Mouse (Mus musculus) layer of hippocampus, postnatal 10 days (tissue): ENCODE results near the gene Fbxo47. TPM values are rescaled to one million over a fixed set of nuclear protein-coding genes. Genes with fewer than 3 reads are reported as not detected.
"Not testable (repeated sequence)": the region's sequence is repeated elsewhere in the genome, so short reads cannot be mapped to it uniquely, and the experiment has no call there.

ENCODE experiments used
- DNase-seq, 2 experiments: peaks; one replicate each; pipeline ENCODE4 v3.0.0; 2021; ENCODE audit warnings: low spot score in 2 of 2
- total RNA-seq, 2 experiments: library from RNA; stranded (reverse); gene quantifications; 2 replicates each; pipeline ENCODE4 v1.2.3; 2021

Fbxo47 gene
- total RNA-seq, 2 experiments from 2014 or later, result 0.45 to 0.46 TPM

- peak; percentile 46 to 69 for DNase-seq
These were observed 424 bp downstream of the Fbxo47 start for GRCm38 (mm10) chr11:97883542-97883917.

- DNase-seq, result no peak
These were observed 3.6 kb downstream of the Fbxo47 start for GRCm38 (mm10) chr11:97880362-97880761.

- no peak for DNase-seq
These were observed 6.6 kb downstream of the Fbxo47 start for GRCm38 (mm10) chr11:97877341-97877740.

GRCm38 (mm10) chr11:97874396-97874795, 9.6 kb downstream of the Fbxo47 start:
- no peak for DNase-seq

GRCm38 (mm10) chr11:97872378-97872777, 11.6 kb downstream of the Fbxo47 start:
- DNase-seq, result not testable (repeated sequence)

GRCm38 (mm10) chr11:97867591-97867990, 16.4 kb downstream of the Fbxo47 start:
- no peak for DNase-seq

GRCm38 (mm10) chr11:97866091-97866888, 17.7 kb downstream of the Fbxo47 start:
- no peak for DNase-seq

GRCm38 (mm10) chr11:97865421-97865820, 18.5 kb downstream of the Fbxo47 start:
- DNase-seq, result no peak

GRCm38 (mm10) chr11:97862148-97862547, 21.8 kb downstream of the Fbxo47 start:
- DNase-seq, result no peak

GRCm38 (mm10) chr11:97855473-97855872, 28.5 kb downstream of the Fbxo47 start:
- no peak for DNase-seq

GRCm38 (mm10) chr11:97851601-97852000, 32.4 kb downstream of the Fbxo47 start:
- no peak for DNase-seq

GRCm38 (mm10) chr11:97850367-97850766, 33.6 kb downstream of the Fbxo47 start:
- no peak for DNase-seq

GRCm38 (mm10) chr11:97842001-97842400, 42.0 kb downstream of the Fbxo47 start:
- no peak for DNase-seq

- peak; percentile 76 to 84 for DNase-seq
These were observed 42.8 kb downstream of the Fbxo47 start for GRCm38 (mm10) chr11:97840991-97841661.

GRCm38 (mm10) chr11:97840539-97840954, 43.4 kb downstream of the Fbxo47 start, which contains the start of gene B230217C12Rik:
Gene B230217C12Rik (plus strand): TSS chr11:97840780.
- DNase-seq, result no peak

GRCm38 (mm10) chr11:97840135-97840490, 43.8 kb downstream of the Fbxo47 start:
- DNase-seq, result no peak

GRCm38 (mm10) chr11:97839441-97840134, 44.4 kb downstream of the Fbxo47 start:
- DNase-seq, result no peak

GRCm38 (mm10) chr11:97838779-97839440, 45.0 kb downstream of the Fbxo47 start:
- DNase-seq, result no peak

- no peak for DNase-seq
These were observed 46.3 kb downstream of the Fbxo47 start for GRCm38 (mm10) chr11:97837641-97838149.

GRCm38 (mm10) chr11:97837051-97837450, 46.9 kb downstream of the Fbxo47 start:
- not testable (repeated sequence) for DNase-seq

GRCm38 (mm10) chr11:97836541-97836940, 47.4 kb downstream of the Fbxo47 start:
- DNase-seq, result no peak
